Mouse (Mus musculus) brown adipose tissue, adult 24 weeks (tissue): ENCODE data around the gene Tnrc6c. TPM values are rescaled to one million over a fixed set of nuclear protein-coding genes. Genes with fewer than 3 reads are reported as not detected.

Source experiments
- H3K27ac ChIP-seq: fragments of 200-500 bp; replicated peaks from 2 replicates; pipeline ENCODE4 v1.5.1; 2012; ENCODE audit warnings: low read depth, mild to moderate bottlenecking, low read length
- H3K4me1 ChIP-seq: fragments of 200-500 bp; 2 replicates; pipeline ENCODE4 v1.6.1; 2012; ENCODE audit warnings: low read length, mixed read lengths; ENCODE audit not compliant: control insufficient read depth, insufficient read depth, insufficient read length
- H3K4me3 ChIP-seq: fragments of 200-500 bp; 2 replicates; pipeline ENCODE4 v1.5.1; 2012; ENCODE audit warnings: low read depth, mild to moderate bottlenecking, low read length, moderate library complexity; ENCODE audit not compliant: insufficient read depth
- polyA plus RNA-seq: library from polyadenylated mRNA; stranded (reverse); fragments of >200 nt; gene quantifications from 2 replicates; pipeline ENCODE4 v1.2.4, GENCODE M21; 2012; ENCODE audit not compliant: missing spikeins, insufficient read depth, insufficient read length

Tnrc6c gene
- polyA plus RNA-seq, 1 experiment: 3.6 TPM

- H3K4me1 ChIP-seq: no peaks in the 10 kb centered on the region
- no peak overlapping the region for H3K4me3 ChIP-seq
- H3K27ac ChIP-seq: no peak overlapping the region
Measured at GRCm38 (mm10) chr11:117718838-117719237, 64.7 kb downstream of the Tnrc6c start.

GRCm38 (mm10) chr11:117724604-117725301 lies 70.7 kb downstream of the Tnrc6c start:
- Histone ChIP-seq H3K4me3 (no peak overlapping the region), H3K4me1 (peaks cover 3% of the 10 kb centered on the region; the same call in 1 of the 2 replicates), H3K27ac (no peak overlapping the region)

- Histone ChIP-seq H3K4me3 (no peak overlapping the region), H3K4me1 (peaks cover 4% of the 10 kb centered on the region; the same call in 1 of the 2 replicates), H3K27ac (no peak overlapping the region)
Measured at GRCm38 (mm10) chr11:117727031-117727430, 72.9 kb downstream of the Tnrc6c start.

- H3K27ac ChIP-seq: no peak overlapping the region
- no peak overlapping the region for H3K4me3 ChIP-seq
- peaks cover 4% of the 10 kb centered on the region; the same call in 1 of the 2 replicates for H3K4me1 ChIP-seq
Measured at GRCm38 (mm10) chr11:117728245-117728644, 74.2 kb downstream of the Tnrc6c start.

GRCm38 (mm10) chr11:117728841-117729240 lies 74.8 kb downstream of the Tnrc6c start:
- H3K4me1 ChIP-seq: peaks cover 4% of the 10 kb centered on the region; the same call in 1 of the 2 replicates

GRCm38 (mm10) chr11:117729341-117729740 lies 75.3 kb downstream of the Tnrc6c start:
- H3K4me1 ChIP-seq: peaks cover 4% of the 10 kb centered on the region; the same call in 1 of the 2 replicates
- peak overlapping the region; percentile 60; the same call in 1 of the 2 replicates for H3K27ac ChIP-seq
- H3K4me3 ChIP-seq: no peak overlapping the region

More at GRCm38 (mm10) chr11:117728841-117729240, 74.8 kb downstream of the Tnrc6c start:
- H3K27ac ChIP-seq: no peak overlapping the region
- H3K4me3 ChIP-seq: no peak overlapping the region

GRCm38 (mm10) chr11:117729798-117730489 lies 75.9 kb downstream of the Tnrc6c start:
- Histone ChIP-seq H3K27ac (no peak overlapping the region), H3K4me1 (peaks cover 4% of the 10 kb centered on the region; the same call in 1 of the 2 replicates), H3K4me3 (no peak overlapping the region)

GRCm38 (mm10) chr11:117730490-117730838 lies 76.4 kb downstream of the Tnrc6c start:
- no peak overlapping the region for H3K4me3 ChIP-seq
- H3K4me1 ChIP-seq: peaks cover 4% of the 10 kb centered on the region; the same call in 1 of the 2 replicates
- H3K27ac ChIP-seq: no peak overlapping the region

- Histone ChIP-seq H3K4me1 (peaks cover 4% of the 10 kb centered on the region; the same call in 1 of the 2 replicates), H3K4me3 (no peak overlapping the region), H3K27ac (no peak overlapping the region)
Measured at GRCm38 (mm10) chr11:117731470-117731869, 77.4 kb downstream of the Tnrc6c start.

GRCm38 (mm10) chr11:117736037-117736689 lies 82.1 kb downstream of the Tnrc6c start:
- no peak overlapping the region for H3K27ac ChIP-seq
- no peak overlapping the region for H3K4me3 ChIP-seq
- no peaks in the 10 kb centered on the region for H3K4me1 ChIP-seq

- H3K4me1 ChIP-seq: no peaks in the 10 kb centered on the region
- no peak overlapping the region for H3K27ac ChIP-seq
- H3K4me3 ChIP-seq: no peak overlapping the region
Measured at GRCm38 (mm10) chr11:117738123-117738522, 84.0 kb downstream of the Tnrc6c start.

GRCm38 (mm10) chr11:117741128-117741527 lies 87.0 kb downstream of the Tnrc6c start:
- no peak overlapping the region for H3K27ac ChIP-seq
- H3K4me1 ChIP-seq: no peaks in the 10 kb centered on the region
- no peak overlapping the region for H3K4me3 ChIP-seq

- no peak overlapping the region for H3K4me3 ChIP-seq
- no peak overlapping the region for H3K27ac ChIP-seq
- no peaks in the 10 kb centered on the region for H3K4me1 ChIP-seq
Measured at GRCm38 (mm10) chr11:117742243-117742642, 88.2 kb downstream of the Tnrc6c start.

GRCm38 (mm10) chr11:117742715-117743114 lies 88.6 kb downstream of the Tnrc6c start:
- no peak overlapping the region for H3K4me3 ChIP-seq
- no peaks in the 10 kb centered on the region for H3K4me1 ChIP-seq
- H3K27ac ChIP-seq: no peak overlapping the region

GRCm38 (mm10) chr11:117743454-117744030 lies 89.5 kb downstream of the Tnrc6c start:
- Histone ChIP-seq H3K27ac (no peak overlapping the region), H3K4me1 (no peaks in the 10 kb centered on the region), H3K4me3 (no peak overlapping the region)
